Mouse (Mus musculus): Measurements from ENCODE around the gene Akap2. TPM values are rescaled to one million over a fixed set of nuclear protein-coding genes. Genes with fewer than 3 reads are reported as not detected.

Gene Akap2
- polyA plus RNA-seq, 1 experiment from 2014 or later: 24.6 TPM

DNA sequence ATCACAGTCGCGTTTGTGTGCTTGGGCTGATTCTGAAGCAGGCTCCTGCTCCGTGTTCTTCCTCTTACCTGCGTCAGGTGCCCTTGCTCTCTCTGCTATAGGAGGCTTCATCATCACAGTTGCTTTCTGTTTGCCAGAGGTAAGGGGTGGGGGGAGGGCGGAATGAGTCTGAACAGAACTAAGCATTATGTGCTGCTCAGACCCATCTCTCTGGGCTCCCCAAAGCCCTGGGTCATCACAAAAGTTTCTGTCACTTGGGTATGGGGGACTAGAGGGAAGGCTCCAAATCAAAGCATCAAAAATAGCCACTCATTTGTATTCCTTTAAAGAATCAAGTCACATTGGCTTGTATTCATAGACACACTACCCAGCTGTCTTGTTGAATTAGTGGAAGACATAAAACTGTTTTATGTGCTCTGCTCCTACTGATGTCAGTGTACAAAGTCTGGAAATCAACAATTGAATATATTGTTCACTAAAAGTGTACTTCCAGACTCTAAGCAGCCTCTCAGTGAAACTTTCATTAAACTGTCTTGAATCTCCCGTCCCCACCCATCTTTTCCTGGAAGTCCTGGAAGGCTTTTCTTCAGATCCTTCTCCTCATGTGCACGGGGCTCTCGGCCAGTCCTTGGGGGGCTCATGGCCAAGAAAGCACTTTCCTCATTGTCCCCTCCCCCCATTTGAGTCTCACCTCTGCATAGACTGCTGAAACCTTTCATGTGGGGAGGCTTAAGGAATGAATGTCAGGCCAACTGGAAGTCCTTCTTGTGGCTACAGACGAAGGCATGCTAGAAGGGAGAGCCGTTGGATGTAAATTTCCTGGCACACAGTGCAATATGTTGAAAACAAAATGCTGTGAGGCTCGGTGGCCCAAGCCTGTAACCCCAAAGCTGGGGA lies 13.6 kb upstream of the Akap2 start:
- no peak overlapping the region for H3K27ac ChIP-seq (replicated peaks)
- H3K27me3 ChIP-seq: no peaks in the 10 kb centered on the region
- no peaks in the 10 kb centered on the region for H3K9me3 ChIP-seq (replicated peaks)
- no peaks in the 10 kb centered on the region for H3K4me1 ChIP-seq
- no peak overlapping the region for H3K4me2 ChIP-seq (replicated peaks)
- ATAC-seq (ENCODE audit: insufficient number of reproducible peaks, low FRiP score, low TSS enrichment, low read depth): no peak
- 73% methylated on average over 11 of the region's 11 CpGs for WGBS
- no peaks in the 10 kb centered on the region for H3K36me3 ChIP-seq
- H3K9ac ChIP-seq: no peak overlapping the region
- no peak overlapping the region for H3K4me3 ChIP-seq (replicated peaks)

DNA sequence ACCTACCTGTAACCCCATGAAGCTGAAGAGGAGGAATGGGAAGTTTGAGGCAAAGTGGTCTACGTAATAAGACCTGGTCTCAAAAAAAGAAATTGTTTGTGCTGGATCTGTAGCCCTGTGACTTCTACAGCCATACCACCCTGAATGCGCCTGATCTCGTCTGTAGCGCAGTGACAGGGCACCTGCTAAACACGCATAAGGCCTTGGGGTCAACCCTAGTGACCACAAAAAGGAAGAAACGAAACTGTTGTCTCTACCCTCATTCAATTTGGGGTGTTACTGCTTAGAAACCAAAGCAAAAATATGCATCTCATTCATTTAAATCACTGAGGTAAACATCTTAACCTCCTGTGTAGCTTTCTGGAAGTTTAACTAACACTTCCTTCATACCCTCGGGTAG lies 12.9 kb upstream of the Akap2 start:
- WGBS: 97% methylated on average over 7 of the region's 7 CpGs
- H3K36me3 ChIP-seq: 0 out of 2 replicates have a peak, but pooled peaks cover 4% of the 10 kb centered on the region
- ATAC-seq (ENCODE audit: insufficient number of reproducible peaks, low FRiP score, low TSS enrichment, low read depth): no peak
- no peaks in the 10 kb centered on the region for H3K27me3 ChIP-seq
- no peaks in the 10 kb centered on the region for H3K9me3 ChIP-seq (replicated peaks)
- no peak overlapping the region for H3K27ac ChIP-seq (replicated peaks)
- no peaks in the 10 kb centered on the region for H3K4me1 ChIP-seq
- H3K9ac ChIP-seq: no peak overlapping the region
- no peak overlapping the region for H3K4me2 ChIP-seq (replicated peaks)
- H3K4me3 ChIP-seq (replicated peaks): no peak overlapping the region

DNA sequence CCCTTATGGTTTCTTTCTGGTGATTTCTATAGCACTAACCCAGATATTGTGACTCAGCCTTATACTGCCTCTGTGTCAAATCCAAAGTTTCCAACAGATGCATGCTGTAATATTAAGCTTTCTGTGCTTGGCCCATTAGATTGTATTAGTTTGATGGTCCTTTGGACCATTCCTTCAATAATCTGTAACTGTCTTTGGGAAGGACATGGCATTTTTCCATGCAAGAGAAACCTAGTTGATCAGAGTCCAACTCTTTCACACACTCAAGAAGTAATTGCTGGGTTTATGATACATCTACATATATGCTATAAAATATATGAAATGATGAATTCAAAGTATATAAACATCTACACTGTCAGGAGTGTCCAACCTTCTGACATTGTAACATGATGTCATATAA lies 1.6 kb upstream of the Akap2 start:
- no peaks in the 10 kb centered on the region for H3K27me3 ChIP-seq
- H3K9me3 ChIP-seq (replicated peaks): no peaks in the 10 kb centered on the region
- no peaks in the 10 kb centered on the region for H3K36me3 ChIP-seq
- H3K4me1 ChIP-seq: peaks cover 4% of the 10 kb centered on the region; the same call in 1 of the 2 replicates
- H3K4me3 ChIP-seq (replicated peaks): no peak overlapping the region
- H3K9ac ChIP-seq: no peak overlapping the region
- H3K27ac ChIP-seq (replicated peaks): no peak overlapping the region
- H3K4me2 ChIP-seq (replicated peaks): no peak overlapping the region
- ATAC-seq (ENCODE audit: insufficient number of reproducible peaks, low FRiP score, low TSS enrichment, low read depth): no peak

- no peak overlapping the region for H3K4me3 ChIP-seq (replicated peaks)
- no peak for ATAC-seq (ENCODE audit: insufficient number of reproducible peaks, low FRiP score, low TSS enrichment, low read depth)
- no peaks in the 10 kb centered on the region for H3K9me3 ChIP-seq (replicated peaks)
- H3K27me3 ChIP-seq: no peaks in the 10 kb centered on the region
- H3K4me1 ChIP-seq: peaks cover 6% of the 10 kb centered on the region; the same call in 1 of the 2 replicates
- H3K36me3 ChIP-seq: no peaks in the 10 kb centered on the region
- no peak overlapping the region for H3K4me2 ChIP-seq (replicated peaks)
- H3K27ac ChIP-seq (replicated peaks): no peak overlapping the region
- H3K9ac ChIP-seq: no peak overlapping the region
- WGBS: 35% methylated on average over 4 of the region's 4 CpGs
Observed at GRCm38 (mm10) chr4:57716735-57717134, 722 bp upstream of the Akap2 start.

GRCm38 (mm10) chr4:57719370-57719769 lies 1.9 kb downstream of the Akap2 start:
- H3K27ac ChIP-seq (replicated peaks): no peak overlapping the region
- 97% methylated on average over 1 of the region's 1 CpGs for WGBS

DNA sequence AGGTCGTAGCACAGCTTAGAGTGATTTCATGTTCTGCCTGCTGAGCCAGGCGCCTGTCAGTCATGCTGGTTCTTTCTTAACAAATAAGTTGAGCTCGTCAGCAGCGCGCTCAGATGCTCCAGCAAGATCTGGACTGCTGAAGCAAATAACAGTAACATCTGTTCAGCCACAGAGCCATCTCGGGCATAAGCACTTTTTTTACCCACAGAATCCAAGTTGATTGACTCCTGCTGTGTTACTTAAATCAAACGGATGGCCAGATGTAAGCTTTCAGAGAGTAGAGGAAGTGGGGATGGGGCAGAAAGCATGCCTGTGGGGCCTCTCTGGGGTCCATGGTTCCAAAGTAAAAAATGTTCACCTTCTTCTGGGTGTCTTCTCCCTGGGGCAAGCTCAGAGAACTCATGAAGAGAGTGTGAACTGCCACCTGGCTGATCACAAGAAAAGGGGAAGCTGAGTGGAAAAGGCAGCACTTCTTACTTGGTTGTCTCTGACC lies 3.5 kb downstream of the Akap2 start:
- H3K27ac ChIP-seq (replicated peaks): peak overlapping the region; percentile 73; the same call in 1 of the 2 replicates
- H3K4me1 ChIP-seq: peaks cover 6% of the 10 kb centered on the region; the same call in 1 of the 2 replicates
- H3K9ac ChIP-seq: no peak overlapping the region
- H3K4me3 ChIP-seq (replicated peaks): no peak overlapping the region
- no peak overlapping the region for H3K4me2 ChIP-seq (replicated peaks)
- H3K27me3 ChIP-seq: no peaks in the 10 kb centered on the region
- whole genome bisulfite sequencing: 7% methylated on average over 7 of the region's 7 CpGs
- no peaks in the 10 kb centered on the region for H3K9me3 ChIP-seq (replicated peaks)
- peak; percentile 51; the same call in 1 of the 2 replicates for ATAC-seq (ENCODE audit: insufficient number of reproducible peaks, low FRiP score, low TSS enrichment, low read depth)
- H3K36me3 ChIP-seq: no peaks in the 10 kb centered on the region

More at GRCm38 (mm10) chr4:57719370-57719769, 1.9 kb downstream of the Akap2 start:
- ATAC-seq (ENCODE audit: insufficient number of reproducible peaks, low FRiP score, low TSS enrichment, low read depth): no peak
- Histone ChIP-seq H3K27me3 (no peaks in the 10 kb centered on the region), H3K4me3 (replicated peaks) (no peak overlapping the region), H3K9ac (no peak overlapping the region), H3K4me2 (replicated peaks) (no peak overlapping the region), H3K36me3 (no peaks in the 10 kb centered on the region), H3K9me3 (replicated peaks) (no peaks in the 10 kb centered on the region), H3K4me1 (peaks cover 6% of the 10 kb centered on the region; the same call in 1 of the 2 replicates)

- no peaks in the 10 kb centered on the region for H3K36me3 ChIP-seq
- WGBS: 79% methylated on average over 4 of the region's 4 CpGs
Observed at GRCm38 (mm10) chr4:57722296-57722695, 4.8 kb downstream of the Akap2 start.

GRCm38 (mm10) chr4:57723659-57724058 lies 6.2 kb downstream of the Akap2 start:
- Histone ChIP-seq H3K27ac (replicated peaks) (no peak overlapping the region), H3K27me3 (no peaks in the 10 kb centered on the region), H3K36me3 (no peaks in the 10 kb centered on the region), H3K4me3 (replicated peaks) (no peak overlapping the region), H3K9ac (no peak overlapping the region), H3K4me2 (replicated peaks) (no peak overlapping the region), H3K4me1 (peaks cover 6% of the 10 kb centered on the region; the same call in 1 of the 2 replicates), H3K9me3 (replicated peaks) (no peaks in the 10 kb centered on the region)
- no peak for ATAC-seq (ENCODE audit: insufficient number of reproducible peaks, low FRiP score, low TSS enrichment, low read depth)
- WGBS: 63% methylated on average over 2 of the region's 2 CpGs

More at GRCm38 (mm10) chr4:57722296-57722695, 4.8 kb downstream of the Akap2 start:
- Histone ChIP-seq H3K9me3 (replicated peaks) (no peaks in the 10 kb centered on the region), H3K9ac (no peak overlapping the region), H3K4me2 (replicated peaks) (no peak overlapping the region), H3K4me1 (peaks cover 6% of the 10 kb centered on the region; the same call in 1 of the 2 replicates), H3K27ac (replicated peaks) (no peak overlapping the region), H3K27me3 (no peaks in the 10 kb centered on the region), H3K4me3 (replicated peaks) (no peak overlapping the region)
- no peak for ATAC-seq (ENCODE audit: insufficient number of reproducible peaks, low FRiP score, low TSS enrichment, low read depth)

DNA sequence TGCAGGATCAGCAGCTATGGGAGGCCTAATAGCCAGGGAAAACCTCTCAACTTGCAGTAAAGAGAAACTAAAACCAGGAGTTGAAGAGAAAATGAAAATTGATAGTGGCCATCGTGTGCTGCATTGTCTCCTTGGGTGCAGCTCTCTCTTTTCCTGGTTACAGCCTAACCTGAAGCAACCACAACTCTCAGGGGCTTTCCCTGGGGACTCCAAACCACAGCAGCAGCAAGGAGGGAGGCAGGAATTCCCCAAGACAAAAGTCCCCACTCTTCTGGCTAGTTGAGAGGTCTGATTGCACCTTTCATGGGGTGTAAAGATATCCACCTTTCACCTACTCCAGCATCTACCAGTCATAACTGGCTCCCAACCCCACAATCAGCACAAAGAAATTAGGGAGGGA lies 8.1 kb downstream of the Akap2 start:
- Histone ChIP-seq H3K9ac (no peak overlapping the region), H3K4me3 (replicated peaks) (no peak overlapping the region), H3K4me1 (peaks cover 5% of the 10 kb centered on the region; the same call in 1 of the 2 replicates), H3K4me2 (replicated peaks) (no peak overlapping the region), H3K27me3 (no peaks in the 10 kb centered on the region), H3K27ac (replicated peaks) (no peak overlapping the region), H3K36me3 (no peaks in the 10 kb centered on the region), H3K9me3 (replicated peaks) (no peaks in the 10 kb centered on the region)
- WGBS: 73% methylated on average over 1 of the region's 1 CpGs
- no peak for ATAC-seq (ENCODE audit: insufficient number of reproducible peaks, low FRiP score, low TSS enrichment, low read depth)

DNA sequence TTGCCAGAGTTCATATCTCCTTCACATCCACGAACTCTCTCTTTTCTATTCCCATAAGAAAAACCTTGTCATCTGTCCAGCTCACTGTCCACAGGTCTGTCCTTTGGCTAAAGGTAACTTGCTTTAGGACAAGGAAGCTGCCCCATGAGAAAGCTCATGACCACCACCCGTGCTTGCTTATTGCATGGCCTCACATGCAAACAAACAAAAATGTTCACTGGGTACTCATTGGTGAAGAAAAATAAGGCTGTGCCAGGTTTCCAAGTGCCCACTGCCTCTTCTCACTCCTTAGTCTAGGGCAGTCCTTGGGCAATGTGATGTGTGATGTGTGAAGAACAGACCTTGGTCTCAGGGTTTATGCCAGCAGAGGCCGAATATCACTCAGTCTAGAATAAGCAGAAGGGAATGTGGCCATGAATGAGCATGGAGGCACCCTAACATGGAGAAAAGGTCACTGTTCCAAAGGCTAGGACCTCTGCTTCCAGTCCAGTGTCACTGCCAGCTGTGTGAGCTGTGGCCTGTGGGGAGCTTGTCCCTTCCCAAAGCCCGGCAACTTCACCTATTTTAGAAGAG lies 11.2 kb downstream of the Akap2 start:
- Histone ChIP-seq H3K9ac (no peak overlapping the region), H3K27ac (replicated peaks) (no peak overlapping the region), H3K4me3 (replicated peaks) (no peak overlapping the region), H3K4me2 (replicated peaks) (no peak overlapping the region), H3K9me3 (replicated peaks) (no peaks in the 10 kb centered on the region), H3K36me3 (no peaks in the 10 kb centered on the region), H3K27me3 (no peaks in the 10 kb centered on the region), H3K4me1 (no peaks in the 10 kb centered on the region)
- no peak for ATAC-seq (ENCODE audit: insufficient number of reproducible peaks, low FRiP score, low TSS enrichment, low read depth)
- WGBS: 85% methylated on average over 4 of the region's 4 CpGs

DNA sequence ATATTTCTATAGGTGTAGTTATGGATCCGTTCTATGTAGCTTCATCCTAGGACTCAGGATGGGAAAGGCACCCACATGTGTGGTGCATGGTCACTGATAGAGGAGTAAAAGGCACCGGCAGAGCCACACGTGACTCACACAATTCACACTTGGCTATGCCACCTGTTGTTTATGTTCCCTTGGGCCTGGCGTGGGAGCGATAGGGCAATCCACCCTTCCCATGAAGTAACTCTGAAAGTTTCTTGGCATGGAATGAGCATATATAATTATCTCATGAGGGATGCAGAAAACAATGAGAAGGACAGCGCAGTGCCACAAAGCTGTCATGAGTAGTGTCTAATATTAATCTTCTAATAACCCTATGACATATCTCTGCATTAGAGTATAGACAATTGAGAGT lies 12.6 kb downstream of the Akap2 start:
- Histone ChIP-seq H3K4me1 (no peaks in the 10 kb centered on the region), H3K36me3 (no peaks in the 10 kb centered on the region), H3K9me3 (replicated peaks) (no peaks in the 10 kb centered on the region), H3K4me3 (replicated peaks) (no peak overlapping the region), H3K27ac (replicated peaks) (no peak overlapping the region), H3K4me2 (replicated peaks) (no peak overlapping the region), H3K9ac (no peak overlapping the region), H3K27me3 (no peaks in the 10 kb centered on the region)
- no peak for ATAC-seq (ENCODE audit: insufficient number of reproducible peaks, low FRiP score, low TSS enrichment, low read depth)
- 84% methylated on average over 6 of the region's 6 CpGs for WGBS

Data from embryonic facial prominence, embryonic 15.5 days (tissue).